Mouse (Mus musculus) hindbrain, postnatal 0 days (tissue): ENCODE measurements around the gene Alg12. TPM values are rescaled to one million over a fixed set of nuclear protein-coding genes. Genes with fewer than 3 reads are reported as not detected.
A peak's percentile ranks its signal among the peaks of the same experiment; 100 is the strongest.

Experiments used
- ATAC-seq: fragments of 200-750 bp; cut with Nextera tagmentation; 2 replicates; pipeline ENCODE4 v1.8.0; 2017; ENCODE audit warnings: mild to moderate bottlenecking, moderate TSS enrichment, moderate library complexity
- DNase-seq: peaks from one replicate; pipeline ENCODE4 v3.0.0-alpha.2; 2015; ENCODE audit warnings: low spot score
- H3K27ac ChIP-seq: fragments of 300-500 bp; sonication (generic); 2 replicates; pipeline ENCODE4 v1.5.1; 2014; ENCODE audit warnings: mild to moderate bottlenecking
- H3K27me3 ChIP-seq: fragments of 300-500 bp; sonication (generic); 2 replicates; pipeline ENCODE4 v1.6.1; 2014; ENCODE audit warnings: low read length, mixed read lengths; ENCODE audit not compliant: insufficient read depth
- H3K36me3 ChIP-seq: fragments of 300-500 bp; sonication (generic); 2 replicates; pipeline ENCODE4 v1.6.1; 2014; ENCODE audit warnings: low read length, mixed read lengths; ENCODE audit not compliant: insufficient read depth
- H3K4me1 ChIP-seq: fragments of 300-500 bp; sonication (generic); 2 replicates; pipeline ENCODE4 v1.6.1; 2014; ENCODE audit warnings: antibody characterized with exemption, low read length, mixed read lengths; ENCODE audit not compliant: insufficient read depth
- H3K4me2 ChIP-seq: fragments of 300-500 bp; sonication (generic); 2 replicates; pipeline ENCODE4 v1.6.1; 2014; ENCODE audit warnings: low read depth, mild to moderate bottlenecking, low read length, moderate library complexity, mixed read lengths
- H3K4me3 ChIP-seq: fragments of 300-500 bp; sonication (generic); 2 replicates; pipeline ENCODE4 v1.5.1; 2014; ENCODE audit warnings: low read length
- H3K9ac ChIP-seq: fragments of 300-500 bp; sonication (generic); replicated peaks from 2 replicates; pipeline ENCODE4 v1.6.1; 2014; ENCODE audit warnings: mild to moderate bottlenecking, low read length, moderate library complexity, mixed read lengths
- H3K9me3 ChIP-seq: fragments of 300-500 bp; sonication (generic); 2 replicates; pipeline ENCODE4 v1.6.1; 2016; ENCODE audit warnings: low read length, mixed read lengths
- CTCF ChIP-seq: IDR thresholded peaks from 2 replicates; pipeline ENCODE4 v1.5.1; 2016; ENCODE audit warnings: antibody characterized with exemption, control low read depth, low read depth
- WGBS: fragments of 180-500 bp; shearing (Covaris S2); extraction: QIAGEN DNeasy Blood & Tissue Kit; methylation state at CpG from one replicate; pipeline ENCODE4 v1.1.7; 2014; 5-methylcytosine and 5-hydroxymethylcytosine counted together
- polyA plus RNA-seq: library from polyadenylated mRNA; unstranded; fragments of >200 nt; fragmentation: Nextera tagmentation; extraction: Ambion mirVana; gene quantifications from 2 replicates; pipeline ENCODE4 v1.2.1, GENCODE M21; 2015
- total RNA-seq: library from RNA; depleted of rRNA; stranded (reverse); fragments of >200 nt; gene quantifications from 2 replicates; pipeline ENCODE4 v1.2.3, GENCODE M21; 2014; rRNA removed

Gene Alg12
- 12.7 and 17.4 TPM in 2 replicates for total RNA-seq
- polyA plus RNA-seq = 6.3 and 7.2 TPM in 2 replicates

DNA sequence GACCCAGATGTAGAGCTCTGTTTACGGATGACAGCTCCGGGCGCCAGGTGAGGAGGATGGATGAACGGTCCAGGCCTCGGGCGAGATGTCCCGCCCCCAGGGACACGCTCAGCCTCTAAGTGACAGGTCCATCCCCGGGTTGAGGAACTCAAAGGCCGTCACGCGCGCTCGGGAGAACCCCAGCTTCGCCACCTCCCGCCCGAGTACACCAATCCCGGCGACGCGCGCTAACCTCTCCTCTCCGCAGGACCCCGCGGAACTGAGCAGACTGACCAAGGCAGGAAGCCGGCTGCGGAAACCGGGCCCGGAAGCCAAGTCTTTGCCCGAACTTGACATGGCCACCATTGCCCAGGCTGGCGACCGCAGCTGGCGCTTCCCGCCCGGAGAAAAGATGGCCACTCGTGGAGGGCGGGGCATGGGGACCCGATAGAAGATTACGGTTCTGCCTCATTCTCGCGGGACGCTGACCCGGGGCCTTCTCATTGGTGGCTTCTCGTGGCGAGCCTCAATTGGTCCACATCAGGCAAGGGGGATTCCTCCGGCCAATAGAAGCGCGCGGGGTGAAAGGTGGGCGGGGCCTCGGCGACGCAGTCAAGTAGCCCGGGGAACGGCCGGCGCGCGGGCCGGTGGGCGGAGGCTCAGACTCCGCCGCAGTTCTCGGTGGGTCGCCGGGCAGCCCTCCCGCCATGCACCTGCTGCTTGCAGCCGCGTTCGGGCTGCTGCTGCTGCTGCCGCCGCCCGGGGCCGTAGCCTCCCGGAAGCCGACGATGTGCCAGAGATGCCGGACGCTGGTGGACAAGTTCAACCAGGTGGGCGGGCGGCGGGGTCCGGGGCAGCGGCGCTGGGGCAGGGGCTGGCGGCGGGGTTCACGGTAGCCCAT, at the start of gene Alg12, which contains the start of gene Creld2:
Alg12 (minus strand) TSS at position 293 of the 880 bp plus-strand sequence.
Creld2 (plus strand) TSS at position 621 of the 880 bp plus-strand sequence.
- WGBS = under 1% methylated on average over 87 of the region's 88 CpGs

DNA sequence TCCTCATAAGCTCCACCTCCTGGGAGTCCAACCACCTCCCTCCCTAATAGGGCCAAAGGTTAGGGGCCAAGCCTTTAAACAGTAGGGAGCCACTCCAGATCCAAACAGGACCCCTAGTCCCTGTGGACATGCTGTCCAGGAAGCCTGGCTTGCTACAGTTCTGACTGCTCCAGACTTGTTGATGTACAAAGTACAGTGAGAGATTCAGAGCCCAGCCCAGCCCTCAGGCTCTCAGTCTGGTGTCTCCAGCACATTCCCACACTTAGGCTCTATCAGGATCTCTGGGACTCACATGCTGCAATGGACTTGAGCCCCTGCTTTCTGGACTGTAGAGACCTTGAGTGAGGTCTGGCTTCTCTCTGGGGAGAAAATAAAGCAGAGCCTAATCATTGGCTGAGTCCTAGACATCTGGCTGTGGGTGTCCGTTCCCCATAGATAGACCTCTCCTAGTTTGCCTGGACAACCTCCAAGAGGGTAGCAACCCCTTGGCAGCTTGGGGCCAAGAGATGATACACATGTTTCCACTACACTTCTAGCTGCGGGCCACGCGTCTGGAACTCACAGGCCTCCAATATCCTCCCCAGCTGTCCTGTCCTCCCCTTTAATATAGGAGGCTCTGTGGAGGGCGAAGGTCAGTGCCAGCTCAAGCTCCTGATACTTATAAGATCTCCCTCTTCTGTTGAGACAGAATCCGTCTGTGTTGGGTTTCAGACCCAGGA, 49.1 kb upstream of the Alg12 start:
- no peak for DNase-seq

More for the DNA sequence above, at the start of gene Alg12, which contains the start of gene Creld2:
- Histone ChIP-seq H3K4me3 (peak within 1 kb of the TSS; percentile 86), H3K9ac (peak within 1 kb of the TSS; percentile 72), H3K9me3 (no peaks in the 10 kb centered on the region), H3K4me2 (peak within 1 kb of the TSS; percentile 84), H3K27me3 (no peaks in the 10 kb centered on the region), H3K36me3 (0 out of 2 replicates have a peak, but pooled peaks cover 21% of the 10 kb centered on the region), H3K27ac (peak within 1 kb of the TSS; percentile 81), H3K4me1 (peaks cover 16% of the 10 kb centered on the region)
- ATAC-seq = peak; percentile 99
- peak; percentile 100 for DNase-seq
- no peak for TF ChIP-seq CTCF

DNA sequence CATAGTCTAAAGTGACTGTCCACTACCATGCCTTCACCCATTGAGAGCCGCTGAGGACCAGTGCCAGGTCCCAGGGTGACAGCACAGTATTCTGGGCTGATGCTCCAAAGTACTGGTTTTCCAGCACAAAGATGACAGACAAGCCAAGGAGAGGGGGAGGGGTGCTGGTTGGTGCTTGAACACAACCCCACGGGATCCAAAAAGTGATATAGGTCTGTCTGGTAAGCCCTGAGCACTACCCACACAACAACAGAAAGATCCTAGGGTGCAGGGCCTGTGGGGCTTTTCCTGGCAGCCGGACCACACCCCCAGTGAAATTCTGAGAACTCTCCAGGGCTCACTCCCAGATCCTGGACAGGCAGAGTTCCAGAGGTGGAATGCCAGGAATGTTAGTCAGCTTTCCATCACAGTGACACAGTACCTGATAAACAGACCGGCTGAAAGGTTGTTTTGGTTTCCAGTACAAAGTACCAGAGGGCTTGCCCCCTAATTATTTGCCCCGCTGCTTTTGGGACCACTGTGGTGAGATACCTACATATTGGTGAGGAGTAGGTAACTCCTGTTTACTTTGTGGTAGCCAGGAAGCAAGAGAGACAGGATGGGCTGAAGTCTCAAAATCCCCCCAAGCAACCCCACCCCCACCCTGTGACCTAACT, 48.4 kb upstream of the Alg12 start:
- ATAC-seq (no peak), DNase-seq (no peak)
- 45% methylated on average over 5 of the region's 5 CpGs for WGBS
- TF ChIP-seq CTCF = no peak
- H3K9me3 ChIP-seq = no peaks in the 10 kb centered on the region
- H3K4me3 ChIP-seq = no peak overlapping the region
- no peak overlapping the region for H3K9ac ChIP-seq
- no peak overlapping the region for H3K4me2 ChIP-seq
- H3K27me3 ChIP-seq = no peaks in the 10 kb centered on the region
- H3K36me3 ChIP-seq = peaks cover 24% of the 10 kb centered on the region
- H3K27ac ChIP-seq = peak overlapping the region; percentile 54; the same call in 1 of the 2 replicates
- H3K4me1 ChIP-seq = peaks cover 13% of the 10 kb centered on the region

More for the DNA sequence above, 49.1 kb upstream of the Alg12 start:
- H3K4me3 ChIP-seq = no peak overlapping the region
- peaks cover 13% of the 10 kb centered on the region for H3K4me1 ChIP-seq
- no peak for TF ChIP-seq CTCF
- H3K4me2 ChIP-seq = no peak overlapping the region
- WGBS = 92% methylated on average over 6 of the region's 6 CpGs
- H3K36me3 ChIP-seq = peaks cover 24% of the 10 kb centered on the region
- H3K27ac ChIP-seq = no peak overlapping the region
- no peaks in the 10 kb centered on the region for H3K9me3 ChIP-seq
- H3K9ac ChIP-seq = no peak overlapping the region
- ATAC-seq = no peak
- no peaks in the 10 kb centered on the region for H3K27me3 ChIP-seq

DNA sequence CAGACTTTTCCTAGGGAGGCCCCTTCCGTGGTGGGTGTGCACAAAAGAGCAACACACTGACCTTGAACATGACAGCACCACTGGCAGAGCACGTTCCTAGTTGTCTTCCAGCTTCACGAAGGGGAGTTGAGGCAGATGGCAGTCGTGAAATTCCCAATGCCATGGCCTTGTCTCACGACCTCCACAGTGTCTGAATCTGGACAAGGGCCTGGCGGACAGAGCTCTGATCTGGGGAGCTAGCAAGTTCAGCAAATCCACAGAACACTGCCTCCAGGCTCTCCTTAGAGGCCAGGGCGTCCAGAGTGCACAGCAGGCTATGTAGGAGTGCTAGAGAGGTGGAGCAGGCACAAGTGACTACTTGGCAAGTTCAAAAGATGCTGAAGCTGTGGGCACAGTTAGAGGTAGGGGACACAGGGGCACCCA, 47.8 kb upstream of the Alg12 start:
- peak overlapping the region; percentile 54; the same call in 1 of the 2 replicates for H3K27ac ChIP-seq
- no peak for TF ChIP-seq CTCF

DNA sequence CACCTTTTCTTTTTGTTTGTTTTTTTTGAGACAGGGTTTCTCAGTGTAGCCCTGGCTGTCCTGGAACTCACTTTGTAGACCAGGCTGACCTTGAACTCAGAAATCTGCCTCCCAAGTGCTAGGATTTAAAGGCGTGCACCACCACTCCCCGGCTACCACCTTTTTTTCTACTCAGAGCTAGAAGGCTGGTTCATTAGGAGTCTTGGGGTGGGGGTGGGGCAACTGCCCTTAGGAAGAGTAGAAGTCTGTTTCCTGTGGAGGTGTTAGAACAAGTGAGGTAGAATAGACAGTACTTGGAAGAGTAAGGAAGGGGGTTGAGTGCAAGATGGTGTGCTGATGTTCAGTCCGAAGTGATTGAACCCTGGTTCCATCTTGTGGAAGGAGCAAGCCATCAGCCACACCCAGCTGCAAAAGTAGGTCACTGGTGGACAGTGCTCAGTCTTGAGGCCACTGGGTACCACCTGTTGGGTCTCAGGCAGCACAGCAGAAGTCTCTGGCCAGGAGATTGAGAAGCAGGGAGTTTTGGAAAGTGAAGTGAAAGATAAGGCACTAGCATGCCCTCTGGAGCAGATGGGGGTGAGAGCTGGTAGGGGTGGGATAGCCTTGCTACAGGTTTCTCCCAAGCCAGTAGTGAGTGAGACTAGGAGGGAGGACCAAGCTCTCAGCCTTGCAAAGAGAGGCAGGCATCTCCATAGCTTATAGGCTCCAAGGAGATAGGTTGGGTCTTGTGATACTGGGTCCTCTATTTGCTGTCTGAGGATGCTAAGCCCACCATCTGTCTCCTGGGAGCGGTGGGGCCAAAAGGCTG, 47.0 kb upstream of the Alg12 start:
- no peak overlapping the region for H3K4me3 ChIP-seq
- H3K9ac ChIP-seq = no peak overlapping the region
- no peak overlapping the region for H3K4me2 ChIP-seq
- DNase-seq = no peak
- no peaks in the 10 kb centered on the region for H3K9me3 ChIP-seq
- ATAC-seq = no peak
- no peak for TF ChIP-seq CTCF
- 85% methylated on average over 4 of the region's 4 CpGs for WGBS
- H3K27me3 ChIP-seq = no peaks in the 10 kb centered on the region
- peaks cover 18% of the 10 kb centered on the region for H3K4me1 ChIP-seq
- peaks cover 24% of the 10 kb centered on the region for H3K36me3 ChIP-seq
- no peak overlapping the region for H3K27ac ChIP-seq

More for the DNA sequence above, 47.8 kb upstream of the Alg12 start:
- 57% methylated on average over 7 of the region's 7 CpGs for WGBS
- no peak overlapping the region for H3K4me3 ChIP-seq
- no peak for ATAC-seq
- H3K4me1 ChIP-seq = peaks cover 13% of the 10 kb centered on the region
- H3K9me3 ChIP-seq = no peaks in the 10 kb centered on the region
- H3K4me2 ChIP-seq = no peak overlapping the region
- DNase-seq = no peak
- H3K36me3 ChIP-seq = peaks cover 24% of the 10 kb centered on the region
- no peak overlapping the region for H3K9ac ChIP-seq
- no peaks in the 10 kb centered on the region for H3K27me3 ChIP-seq
